Mouse (Mus musculus): ENCODE data around the gene Ythdf1.
A peak's percentile ranks its signal among the peaks of the same experiment; 100 is the strongest.

Gene Ythdf1

DNA sequence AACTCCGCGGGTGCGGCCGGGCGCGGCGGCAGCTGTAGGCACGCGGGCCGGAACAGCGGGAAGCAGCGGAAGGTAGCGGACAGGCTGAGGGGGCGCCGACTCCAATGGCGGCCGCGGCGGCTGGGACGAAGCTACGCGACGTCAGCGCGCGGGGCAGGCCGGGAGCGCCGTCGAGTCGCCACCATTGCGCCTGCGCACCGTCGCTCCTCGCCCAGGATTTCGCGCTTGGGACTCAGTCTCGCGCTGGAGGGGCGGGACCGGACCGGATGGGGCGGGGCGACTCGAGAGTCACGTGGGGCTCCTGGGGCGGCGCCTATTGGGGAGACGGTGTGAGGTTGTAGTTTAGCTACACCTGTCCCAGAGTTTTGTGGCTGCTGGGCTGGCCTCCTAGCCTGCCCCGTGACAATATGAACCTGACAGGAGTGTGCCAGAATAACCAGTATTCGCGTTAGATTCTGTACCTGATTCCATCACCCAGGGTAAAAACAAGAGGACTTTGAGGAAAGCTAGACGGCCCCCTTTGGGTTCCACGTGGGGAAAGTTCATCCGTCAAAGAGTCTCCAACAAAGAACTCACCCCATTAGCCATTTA, at the start of gene Ythdf1:
TSS of gene Ythdf1 (minus strand) at position 140 of the 591 bp plus-strand sequence.
- peak; percentile 99 for DNase-seq (ENCODE audit: extremely low spot score, low spot score)

DNA sequence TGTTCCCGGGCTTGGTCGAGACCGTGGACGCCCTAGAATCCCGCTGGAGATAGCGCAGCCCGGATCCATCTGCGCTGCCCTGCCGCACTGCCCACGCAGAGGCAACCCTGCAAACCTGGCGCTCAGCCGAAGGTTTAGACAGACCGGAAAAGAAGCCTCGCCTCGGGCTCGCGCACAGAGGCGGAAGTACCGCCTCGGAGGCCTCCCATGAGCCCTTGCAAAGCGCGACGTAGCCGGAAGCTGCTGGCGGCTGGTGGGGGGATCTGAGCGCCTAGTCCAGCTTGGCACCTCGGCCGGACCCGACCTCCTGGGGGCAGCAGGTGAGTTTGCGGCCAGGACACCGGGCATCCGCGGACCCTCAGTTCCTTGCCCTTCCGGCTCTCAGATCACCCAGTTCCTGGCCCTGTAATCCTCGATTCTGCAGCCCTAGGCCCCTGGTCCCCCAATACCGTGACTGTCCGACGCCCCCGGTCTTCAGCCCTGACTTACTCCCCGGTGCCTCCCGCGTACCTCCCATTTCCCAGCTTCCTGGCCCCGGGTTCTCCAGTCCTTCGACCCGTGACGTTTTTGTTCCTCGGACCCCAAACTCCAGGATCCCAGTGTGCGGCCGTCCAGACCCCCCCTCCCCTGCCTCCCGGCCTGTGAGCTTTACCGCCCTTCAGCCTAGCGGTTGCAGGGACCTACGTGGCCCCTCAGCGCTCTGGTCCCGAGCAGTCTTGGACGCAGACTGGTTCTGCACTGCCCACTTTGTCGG, 46.4 kb upstream of the Ythdf1 start, which contains the start of gene Arfgap1:
TSS of gene Arfgap1 (plus strand) at position 216 of the 754 bp plus-strand sequence.
- peak; percentile 87 for DNase-seq (ENCODE audit: extremely low spot score, low spot score)

DNA sequence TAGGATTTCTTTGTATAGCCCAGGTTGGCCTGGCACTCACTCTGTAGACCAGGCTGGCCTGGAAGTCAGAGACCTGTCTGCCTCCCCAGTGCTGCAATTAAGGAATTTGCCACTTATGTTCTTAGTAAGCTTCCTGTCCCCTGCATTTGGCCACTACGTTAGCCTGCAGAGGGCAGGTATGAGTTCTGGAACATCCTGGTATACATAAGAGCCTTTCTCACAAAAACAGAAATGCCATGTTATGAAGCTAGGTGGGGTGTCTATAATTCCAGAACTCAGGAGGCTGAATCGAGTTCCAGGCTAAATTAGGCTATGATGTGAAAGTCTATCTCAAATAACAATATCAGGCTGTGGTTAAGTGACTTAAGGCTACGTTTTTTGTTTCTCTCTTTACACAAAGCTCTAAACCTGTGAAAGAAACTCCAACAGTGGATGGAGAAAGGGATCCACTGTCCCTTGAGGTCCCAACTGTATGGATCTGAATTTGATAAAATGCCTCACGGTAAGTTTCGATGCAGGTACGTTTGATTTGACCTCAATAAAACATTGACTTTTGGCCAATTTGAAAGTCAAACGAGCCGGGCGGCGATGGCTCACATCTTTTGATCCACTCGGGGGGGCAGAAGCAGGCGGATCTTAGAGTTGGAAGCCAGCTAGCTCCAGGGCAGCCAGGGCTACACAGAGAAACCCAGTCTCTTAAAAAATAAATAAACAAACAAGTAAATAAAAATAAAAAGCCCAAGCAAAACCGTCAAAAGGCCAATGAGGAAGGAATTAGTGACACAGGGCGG, 45.5 kb upstream of the Ythdf1 start:
- DNase-seq (ENCODE audit: extremely low spot score, low spot score) = no peak

DNA sequence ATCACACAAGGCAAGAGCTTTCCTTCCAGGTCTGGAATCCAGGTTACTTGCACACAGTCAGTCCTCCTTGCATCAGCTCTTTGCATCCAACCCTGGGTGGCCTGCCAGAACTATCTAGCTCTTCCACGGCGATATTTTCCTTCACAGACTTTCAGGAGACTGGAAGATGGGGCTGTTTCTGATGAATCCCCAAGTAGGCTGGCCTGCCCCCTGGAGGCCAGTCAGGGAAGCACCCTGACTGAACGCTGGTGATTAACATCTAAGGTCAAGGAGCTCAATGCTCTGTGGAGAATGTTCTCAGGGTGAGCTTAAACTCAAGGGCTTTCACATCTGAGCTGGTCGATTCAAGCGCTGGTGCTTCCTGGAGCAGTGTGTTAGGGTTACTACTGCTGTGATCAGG, 43.2 kb upstream of the Ythdf1 start:
- peak; percentile 78 for DNase-seq (ENCODE audit: extremely low spot score, low spot score)

DNA sequence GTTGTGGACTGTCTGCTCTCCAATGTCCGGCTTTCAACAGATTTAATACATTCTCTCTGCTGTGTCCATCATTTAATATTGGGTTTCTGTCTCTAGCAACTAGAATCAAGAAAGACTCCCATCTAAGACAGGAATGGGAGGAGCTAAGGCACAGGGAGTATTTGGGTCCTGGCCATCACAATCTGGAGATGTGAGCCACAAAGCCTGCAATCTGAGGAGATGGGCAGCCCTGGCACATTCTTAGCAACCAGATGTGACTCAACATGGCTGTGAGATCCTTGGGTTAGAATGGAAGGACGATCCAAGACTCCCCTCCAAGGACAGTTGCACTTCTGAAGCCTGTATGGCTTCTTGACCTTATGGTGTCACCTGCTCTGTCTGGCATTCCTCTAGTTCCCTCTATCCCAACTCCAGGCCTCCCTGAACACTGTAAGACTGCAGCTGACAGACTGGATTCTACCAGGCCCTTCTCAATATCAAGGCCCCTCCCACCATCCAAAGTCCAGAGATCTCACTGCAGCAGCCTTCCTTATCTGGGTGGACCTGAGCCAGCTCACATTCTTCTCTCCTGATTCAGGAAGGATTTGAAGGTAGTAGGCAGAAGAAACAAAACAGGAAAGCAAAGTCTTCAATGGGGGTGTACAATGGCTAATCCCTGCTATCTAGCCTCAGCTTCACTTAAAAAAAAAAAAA, 42.0 kb upstream of the Ythdf1 start:
- no peak for DNase-seq (ENCODE audit: extremely low spot score, low spot score)

DNA sequence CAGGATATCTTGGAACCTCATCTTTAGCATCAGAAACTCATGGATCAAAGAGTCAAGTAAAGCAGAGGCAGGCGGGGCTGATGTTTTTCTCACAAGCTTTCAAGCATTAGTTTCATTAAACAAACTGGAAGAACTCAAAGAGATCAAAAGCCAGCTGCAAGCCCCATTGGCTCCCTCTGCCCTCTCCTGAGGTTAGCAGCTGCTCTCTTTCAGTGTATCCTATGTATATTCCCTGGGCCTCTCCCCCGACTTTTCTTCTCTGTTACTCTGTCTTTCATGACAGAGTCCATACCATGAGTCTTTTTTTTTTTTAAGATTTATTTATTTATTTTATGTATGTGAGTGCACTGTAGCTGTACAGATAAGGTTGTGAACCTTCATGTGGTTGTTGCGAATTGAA, 39.4 kb upstream of the Ythdf1 start:
- no peak for DNase-seq (ENCODE audit: extremely low spot score, low spot score)

DNA sequence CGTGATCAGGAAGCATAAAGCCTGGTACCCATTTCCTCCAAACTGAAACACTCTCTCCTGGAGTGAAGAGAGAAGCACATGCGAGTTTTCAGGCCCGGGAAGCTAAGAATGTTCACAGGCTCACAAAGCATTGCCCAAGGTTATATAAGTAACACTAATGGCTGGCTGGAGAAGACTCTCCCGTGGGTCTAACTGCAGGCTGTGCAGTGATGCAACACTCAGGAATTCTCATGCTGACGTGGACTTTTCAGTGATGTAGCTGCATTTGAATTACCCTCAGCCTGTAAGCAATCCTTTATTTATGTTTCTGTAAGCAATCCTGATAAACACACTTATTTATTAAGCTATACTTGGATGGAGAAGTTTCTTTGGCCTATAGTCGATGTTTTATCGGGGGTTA, 38.9 kb upstream of the Ythdf1 start:
- no peak for DNase-seq (ENCODE audit: extremely low spot score, low spot score)

DNA sequence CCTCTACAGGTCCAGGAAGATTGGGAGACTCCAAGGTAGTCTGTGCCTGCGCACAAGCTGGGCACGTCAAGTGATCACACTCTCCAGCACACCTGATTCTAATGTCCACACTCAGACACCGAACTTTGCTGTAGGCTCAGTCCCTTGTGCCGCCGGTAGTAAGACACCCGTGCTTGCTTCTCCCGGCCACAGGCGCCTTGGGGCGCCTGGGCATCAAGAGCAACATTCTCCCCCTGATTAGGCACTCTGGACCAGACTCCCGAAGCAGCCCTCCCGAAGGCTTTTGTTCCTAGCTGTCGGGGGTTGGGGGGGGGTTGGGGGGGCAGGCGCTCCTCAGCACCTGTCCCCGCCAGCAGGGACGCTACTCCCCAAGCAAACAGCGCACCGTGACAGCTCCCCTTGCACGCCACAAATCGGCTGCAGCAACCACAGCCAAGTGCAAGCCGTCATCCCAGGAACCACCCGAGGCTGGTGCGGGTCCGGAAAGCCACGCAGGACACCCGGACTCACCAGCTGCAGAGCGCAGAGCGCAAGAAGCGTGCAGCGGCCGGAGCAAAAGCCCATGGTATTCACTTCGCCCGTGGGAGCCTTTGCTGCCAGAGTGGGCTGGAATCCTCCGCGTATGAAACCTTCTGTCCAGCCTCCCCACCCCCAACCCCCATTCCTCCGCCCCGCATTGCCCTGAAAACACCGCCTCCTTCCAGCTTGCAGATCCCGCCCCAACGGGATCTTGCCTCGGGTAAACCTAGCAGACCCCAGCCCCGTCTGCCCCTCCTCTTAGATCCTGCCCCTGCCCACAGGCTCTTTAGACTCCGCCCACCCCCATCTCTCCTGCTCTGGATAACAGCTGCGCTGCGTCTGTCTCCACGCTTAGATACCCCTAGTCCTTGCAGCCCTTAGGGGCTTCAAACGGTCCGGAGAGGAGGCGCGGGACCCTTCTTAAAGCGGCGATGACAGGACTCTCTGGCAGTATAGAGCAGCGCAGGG, 33.6 kb upstream of the Ythdf1 start, which contains the start of gene Nkain4:
TSS of gene Nkain4 (minus strand) at position 639 of the 987 bp plus-strand sequence.
- DNase-seq (ENCODE audit: extremely low spot score, low spot score) = peak; percentile 80

DNA sequence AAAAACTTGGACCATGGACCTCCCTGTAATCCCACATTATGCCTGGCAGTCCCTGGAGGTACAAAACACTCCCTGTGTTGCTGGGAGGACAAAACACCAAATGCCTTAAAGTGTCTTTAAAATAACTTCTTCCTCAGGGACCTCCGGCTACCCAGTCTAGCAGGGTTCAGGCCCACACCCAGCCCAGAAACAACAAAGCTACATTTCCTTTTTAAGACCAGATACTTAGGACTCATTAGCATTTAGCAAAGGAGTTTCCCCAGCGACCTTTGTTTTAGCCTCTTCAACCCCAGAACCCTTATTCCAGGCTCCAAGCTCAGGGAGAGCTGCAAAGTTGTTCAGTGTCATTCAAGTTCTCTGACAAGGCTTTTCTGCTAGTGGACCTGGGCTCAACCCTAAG, 32.9 kb upstream of the Ythdf1 start:
- DNase-seq (ENCODE audit: extremely low spot score, low spot score) = no peak

DNA sequence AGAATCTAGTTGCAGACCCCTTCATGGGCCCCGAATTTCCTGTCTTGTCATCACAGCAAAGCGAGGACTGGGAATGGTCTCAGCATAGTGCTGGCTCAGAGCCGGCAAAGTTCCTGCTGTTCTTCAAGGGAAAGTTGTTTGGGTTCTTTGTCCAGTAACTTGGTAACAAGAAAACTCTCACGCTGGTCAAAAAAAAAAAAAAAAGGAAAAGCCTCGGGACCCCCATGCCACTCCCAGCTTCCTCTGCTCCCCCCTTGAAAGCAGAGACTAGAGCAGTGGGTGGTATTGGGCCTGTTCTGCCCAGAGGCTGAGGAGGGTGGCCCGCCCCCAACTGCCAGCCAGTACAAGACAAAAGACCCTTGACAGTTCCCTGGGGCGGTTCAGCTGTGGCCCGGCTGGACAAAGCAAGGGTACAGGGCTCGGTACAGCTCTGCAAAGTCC, 32.0 kb upstream of the Ythdf1 start:
- DNase-seq (ENCODE audit: extremely low spot score, low spot score) = no peak

DNA sequence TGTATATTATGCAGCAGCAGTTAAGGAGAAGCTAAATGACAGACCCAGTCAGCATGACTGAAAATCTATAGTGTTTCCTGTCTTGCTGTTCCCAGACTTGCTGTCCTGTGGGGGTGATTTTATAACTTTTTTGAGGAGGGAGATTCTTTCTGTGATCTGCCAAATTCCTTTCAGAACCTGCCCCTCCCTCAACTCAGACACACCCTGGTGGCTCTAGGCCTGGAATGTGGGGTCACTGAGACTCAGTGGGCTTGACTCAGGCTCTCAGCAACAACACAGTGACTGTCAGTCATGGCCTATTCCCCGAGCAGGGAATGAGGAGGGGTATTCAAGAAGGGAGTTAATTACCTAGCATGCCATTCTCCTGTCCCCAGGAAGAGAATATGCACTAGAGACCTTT, 29.2 kb upstream of the Ythdf1 start:
- DNase-seq (ENCODE audit: extremely low spot score, low spot score) = no peak

DNA sequence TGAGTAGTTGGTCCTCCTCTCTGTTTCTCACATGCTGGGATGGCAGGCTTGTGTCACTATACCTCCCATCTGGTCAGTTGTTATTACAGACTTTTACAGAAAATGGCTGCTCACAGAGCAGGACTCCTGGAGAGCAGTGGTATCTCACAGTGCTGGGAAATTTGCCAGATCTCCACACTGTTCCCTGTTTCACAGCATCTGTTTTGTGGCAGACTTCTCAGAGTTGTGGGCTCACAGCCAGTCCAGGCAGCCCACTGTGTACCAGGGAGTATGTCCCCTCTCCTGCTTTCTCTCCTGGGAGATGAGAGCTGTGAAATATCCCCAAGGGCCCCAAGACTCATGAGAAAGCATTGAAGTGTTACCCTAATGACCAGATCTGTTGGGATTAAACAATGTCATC, 21.1 kb upstream of the Ythdf1 start:
- DNase-seq (ENCODE audit: extremely low spot score, low spot score) = no peak

DNA sequence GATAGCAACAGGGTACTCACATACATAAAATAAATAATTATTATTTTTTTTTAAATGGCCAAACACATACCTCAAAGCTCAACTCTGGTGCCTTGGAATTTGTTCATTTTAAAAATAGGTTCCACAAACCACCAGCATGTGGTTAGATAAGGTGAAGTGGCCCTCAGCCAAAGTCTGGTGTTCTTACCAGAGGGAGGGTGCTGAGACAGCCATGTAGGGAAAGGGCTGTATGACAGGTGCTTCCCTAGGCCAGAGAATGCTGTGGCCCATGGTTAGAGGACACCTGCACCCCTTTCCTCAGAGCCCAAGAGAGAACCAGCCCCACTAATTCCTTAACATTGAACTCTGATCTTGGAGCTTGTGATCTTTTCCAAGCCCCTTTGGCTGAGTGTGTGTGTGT, 19.4 kb upstream of the Ythdf1 start:
- no peak for DNase-seq (ENCODE audit: extremely low spot score, low spot score)

DNA sequence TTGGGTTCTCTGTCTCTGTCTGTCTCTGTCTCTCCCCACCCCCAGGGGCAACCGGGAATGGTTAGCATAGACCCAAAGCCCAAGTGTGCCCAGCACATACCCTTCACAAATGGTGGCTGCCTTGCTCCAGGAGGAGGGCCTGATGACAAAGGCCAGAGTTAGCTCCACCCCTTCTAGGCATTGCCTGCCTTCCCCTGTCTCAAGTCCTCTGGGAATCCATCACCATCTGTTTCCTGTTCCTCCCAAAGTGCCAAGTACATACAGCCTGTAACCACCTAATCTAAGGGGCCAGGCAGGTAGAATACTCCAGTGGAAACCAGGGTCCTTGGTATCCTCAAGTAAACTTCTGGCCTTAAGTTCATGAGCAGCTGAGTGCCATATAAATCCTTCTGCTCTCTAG, 11.7 kb upstream of the Ythdf1 start:
- DNase-seq (ENCODE audit: extremely low spot score, low spot score) = no peak

DNA sequence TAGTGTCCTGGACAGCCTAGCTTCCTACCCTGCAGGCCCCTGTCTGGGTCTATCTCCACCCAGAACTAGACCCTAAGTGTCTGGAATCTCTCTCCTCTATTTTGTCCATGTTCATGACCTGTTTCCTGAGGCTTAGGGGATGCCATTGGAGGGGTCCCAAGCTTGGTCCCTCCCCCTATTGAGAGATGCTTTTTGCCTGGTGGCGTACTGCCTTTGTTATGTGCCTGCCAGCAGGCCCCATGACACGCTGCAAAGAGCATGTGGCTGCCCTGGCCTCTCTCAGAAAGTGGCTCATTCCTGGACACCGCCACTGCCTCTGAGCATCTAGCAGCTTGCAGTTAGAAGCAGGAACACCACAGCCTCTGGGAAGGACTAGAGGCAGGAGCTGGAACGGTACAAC, 8.0 kb upstream of the Ythdf1 start, which contains the start of gene Birc7:
TSS of gene Birc7 (plus strand) at position 301 of the 400 bp plus-strand sequence.
- DNase-seq (ENCODE audit: extremely low spot score, low spot score) = no peak

DNA sequence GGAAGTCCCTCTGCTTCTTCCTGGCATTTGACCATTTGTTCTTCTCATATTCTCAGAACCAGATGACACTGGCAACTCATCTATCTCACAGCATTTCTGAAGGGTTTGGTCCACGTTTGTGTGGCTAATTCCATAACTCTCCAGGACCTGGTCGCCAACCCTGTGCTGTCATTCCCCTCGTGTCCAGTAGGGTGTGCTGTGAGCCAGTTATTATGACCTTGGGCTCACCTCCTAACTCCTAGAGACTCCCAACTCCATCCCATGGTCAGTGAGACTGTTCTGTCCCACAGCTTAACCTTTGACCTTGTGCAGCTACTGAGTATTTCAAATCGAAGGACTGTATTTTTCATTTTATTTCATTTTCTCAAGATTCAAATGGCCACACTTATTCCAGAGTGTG, 4.4 kb upstream of the Ythdf1 start:
- DNase-seq (ENCODE audit: extremely low spot score, low spot score) = peak; percentile 84

DNA sequence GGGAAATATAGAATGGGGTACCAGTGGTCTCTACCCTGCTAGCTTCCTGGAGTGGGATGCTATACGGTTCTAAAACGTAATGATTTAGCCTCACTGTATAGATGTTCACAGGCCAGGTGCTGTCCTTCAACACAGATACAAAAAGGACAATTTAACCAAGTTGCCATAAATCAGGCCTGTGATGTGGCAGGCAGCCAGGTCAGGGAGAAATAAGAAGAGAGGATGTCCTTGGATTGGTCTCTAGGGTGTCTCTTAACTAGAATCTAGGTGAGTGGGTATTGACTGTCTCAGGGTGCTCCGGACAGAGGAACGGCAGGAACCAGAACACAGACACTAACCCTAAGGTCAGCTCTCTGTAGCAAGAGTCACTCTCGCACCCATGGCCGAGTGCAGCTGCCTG, 2.0 kb upstream of the Ythdf1 start:
- DNase-seq (ENCODE audit: extremely low spot score, low spot score) = no peak

DNA sequence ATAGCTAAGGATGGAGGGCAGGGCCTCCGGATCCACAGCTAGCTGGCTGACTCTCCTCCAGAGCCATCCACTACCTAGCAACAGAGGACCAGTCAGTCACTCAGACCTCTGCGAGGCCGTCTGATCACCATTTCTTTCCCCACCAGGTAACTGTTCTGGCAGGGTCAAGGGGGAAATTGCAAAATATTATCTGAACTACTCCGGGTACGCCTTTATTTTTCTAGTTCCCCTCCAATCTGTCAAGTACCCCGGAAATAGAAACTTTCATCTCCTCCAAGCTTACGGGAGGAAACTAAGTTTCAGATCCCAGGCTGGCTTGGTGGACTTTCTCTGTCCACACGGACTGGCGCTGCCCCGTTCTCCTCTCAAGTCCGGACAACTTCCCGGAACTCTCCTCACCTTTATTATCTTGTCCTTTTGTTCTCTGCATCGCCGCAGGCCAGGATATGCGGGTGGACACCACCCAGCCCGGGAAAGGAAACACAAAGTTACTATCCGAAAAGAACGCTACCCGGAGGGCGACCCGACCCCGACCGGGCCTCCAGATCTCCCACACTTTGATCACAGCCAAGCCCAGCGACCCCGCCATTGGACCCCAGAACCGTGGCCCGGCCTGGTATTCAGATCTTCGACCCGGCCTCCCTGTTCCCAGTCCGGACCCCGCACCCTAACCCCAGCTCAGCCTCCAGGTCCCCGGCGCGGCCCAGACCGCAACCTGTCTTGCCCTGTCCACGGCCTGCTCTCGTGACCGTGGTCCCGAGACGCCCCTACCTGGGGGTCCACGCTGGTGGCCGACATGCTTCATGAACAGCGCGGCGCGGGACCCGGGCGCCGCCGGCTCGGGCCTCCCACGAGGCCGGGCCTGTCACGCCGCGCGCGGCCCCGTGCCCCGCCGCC, 588 bp downstream of the Ythdf1 start:
- DNase-seq (ENCODE audit: extremely low spot score, low spot score) = peak; percentile 20

DNA sequence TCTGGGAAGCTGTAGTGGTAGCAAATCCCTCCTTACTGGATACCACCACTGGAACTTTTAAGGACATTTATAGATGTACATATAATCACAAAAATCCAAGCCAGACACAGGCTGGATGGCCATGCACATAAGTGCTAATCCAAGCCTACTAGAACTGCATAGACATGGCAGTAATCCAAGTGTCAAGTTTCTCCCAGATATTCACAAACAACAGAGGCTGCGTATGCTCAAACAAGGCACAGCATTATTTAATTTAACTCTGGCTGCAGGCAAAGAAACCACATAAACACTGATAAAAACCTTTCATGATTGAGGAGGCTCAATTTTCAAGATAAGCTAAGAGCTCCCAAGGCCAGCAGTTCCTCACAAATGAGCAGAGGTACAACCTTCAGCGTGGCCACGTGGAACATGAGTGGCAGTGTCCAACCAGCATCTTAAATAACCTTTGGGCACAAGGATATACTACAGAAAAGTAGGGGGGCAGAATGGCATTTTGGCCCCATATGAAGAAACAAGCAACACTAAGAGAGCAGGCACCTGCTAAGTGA, 4.8 kb downstream of the Ythdf1 start:
- no peak for DNase-seq (ENCODE audit: extremely low spot score, low spot score)
